Mouse (Mus musculus) intestine, embryonic 15.5 days (tissue): ENCODE measurements at regions not wholly inside any gene's neighbourhood (a gene's known extent, or its start where the extent isn't known, plus 50 kb on each side); places are given as distances from the start of the nearest gene placed in this dataset.

Experiments
- ATAC-seq: fragments of 200-750 bp; cut with Nextera tagmentation; 2 replicates; pipeline ENCODE4 v1.8.0; 2017; ENCODE audit warnings: moderate TSS enrichment, moderate library complexity
- H3K27ac ChIP-seq: fragments of 300-500 bp; sonication (generic); 2 replicates; pipeline ENCODE4 v1.5.1; 2015; ENCODE audit warnings: mild to moderate bottlenecking, inconsistent platforms
- H3K27me3 ChIP-seq: fragments of 300-500 bp; sonication (generic); replicated peaks from 2 replicates; pipeline ENCODE4 v1.6.1; 2015; ENCODE audit warnings: inconsistent platforms
- H3K36me3 ChIP-seq: fragments of 300-500 bp; sonication (generic); 2 replicates; pipeline ENCODE4 v1.6.1; 2015; ENCODE audit warnings: inconsistent platforms
- H3K4me1 ChIP-seq: fragments of 300-500 bp; sonication (generic); replicated peaks from 2 replicates; pipeline ENCODE4 v1.6.1; 2015; ENCODE audit warnings: inconsistent platforms
- H3K4me2 ChIP-seq: fragments of 300-500 bp; sonication (generic); replicated peaks from 2 replicates; pipeline ENCODE4 v1.6.1; 2015; ENCODE audit warnings: mild to moderate bottlenecking, inconsistent platforms
- H3K4me3 ChIP-seq: fragments of 300-500 bp; sonication (generic); replicated peaks from 2 replicates; pipeline ENCODE4 v1.5.1; 2015; ENCODE audit warnings: inconsistent platforms
- H3K9ac ChIP-seq: fragments of 300-500 bp; sonication (generic); 2 replicates; pipeline ENCODE4 v1.6.1; 2015; ENCODE audit warnings: inconsistent platforms
- H3K9me3 ChIP-seq: fragments of 300-500 bp; sonication (generic); 2 replicates; pipeline ENCODE4 v1.6.1; 2016; ENCODE audit warnings: inconsistent platforms
- WGBS: fragments of 180-500 bp; shearing (Covaris S2); methylation state at CpG from one replicate; pipeline ENCODE4 v1.1.7; 2015; 5-methylcytosine and 5-hydroxymethylcytosine counted together

GRCm38 (mm10) chr3:144104366-144104765, 100.7 kb downstream of the Lmo4 start:
- Histone ChIP-seq H3K4me2 (no peak overlapping the region), H3K27ac (no peak overlapping the region), H3K4me3 (no peak overlapping the region), H3K27me3 (no peaks in the 10 kb centered on the region), H3K9ac (no peak overlapping the region), H3K36me3 (no peaks in the 10 kb centered on the region), H3K4me1 (no peaks in the 10 kb centered on the region), H3K9me3 (no peaks in the 10 kb centered on the region)
- 67% methylated on average over 4 of the region's 4 CpGs for WGBS
- no peak for ATAC-seq

DNA sequence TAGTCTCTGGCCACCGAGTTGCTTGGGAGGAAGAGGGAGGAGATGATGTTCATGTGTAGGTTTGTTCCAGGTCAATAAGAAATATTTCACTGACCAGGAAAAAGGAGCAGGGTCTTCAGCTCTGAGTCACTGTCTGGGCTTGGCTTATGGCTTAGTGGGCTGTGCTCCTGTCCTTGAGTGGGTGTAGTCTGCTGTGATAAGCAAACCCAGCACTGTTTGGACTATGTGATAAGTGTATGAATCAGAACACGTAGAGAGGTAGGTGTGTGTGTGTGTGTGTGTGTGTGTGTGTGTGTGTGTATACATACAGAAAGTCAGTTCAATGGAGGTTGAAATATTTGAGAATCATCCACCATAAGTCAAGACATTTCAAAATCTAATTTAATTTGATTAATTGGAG, 105.6 kb downstream of the Lmo4 start:
- no peak overlapping the region for H3K4me3 ChIP-seq
- no peaks in the 10 kb centered on the region for H3K27me3 ChIP-seq
- H3K4me1 ChIP-seq = no peaks in the 10 kb centered on the region
- H3K9me3 ChIP-seq = no peaks in the 10 kb centered on the region
- H3K9ac ChIP-seq = no peak overlapping the region
- H3K27ac ChIP-seq = no peak overlapping the region
- no peaks in the 10 kb centered on the region for H3K36me3 ChIP-seq
- WGBS = 50% methylated on average over 2 of the region's 2 CpGs
- no peak overlapping the region for H3K4me2 ChIP-seq
- ATAC-seq = peak; percentile 86

GRCm38 (mm10) chr3:144098762-144099161, 106.3 kb downstream of the Lmo4 start:
- ATAC-seq = no peak
- Histone ChIP-seq H3K27ac (no peak overlapping the region), H3K4me3 (no peak overlapping the region), H3K27me3 (no peaks in the 10 kb centered on the region), H3K9me3 (no peaks in the 10 kb centered on the region), H3K4me2 (no peak overlapping the region), H3K4me1 (no peaks in the 10 kb centered on the region), H3K9ac (no peak overlapping the region), H3K36me3 (no peaks in the 10 kb centered on the region)
- WGBS = 55% methylated on average over 8 of the region's 8 CpGs

GRCm38 (mm10) chr3:144091231-144091630, 113.8 kb downstream of the Lmo4 start:
- no peak for ATAC-seq
- Histone ChIP-seq H3K4me2 (no peak overlapping the region), H3K27me3 (no peaks in the 10 kb centered on the region), H3K36me3 (no peaks in the 10 kb centered on the region), H3K4me3 (no peak overlapping the region), H3K4me1 (peaks cover 3% of the 10 kb centered on the region; the same call in 1 of the 2 replicates), H3K27ac (no peak overlapping the region), H3K9ac (no peak overlapping the region), H3K9me3 (no peaks in the 10 kb centered on the region)
- WGBS = 88% methylated on average over 1 of the region's 1 CpGs

- no peak overlapping the region for H3K9ac ChIP-seq
- no peaks in the 10 kb centered on the region for H3K36me3 ChIP-seq
- ATAC-seq = peak; percentile 76
- H3K4me3 ChIP-seq = no peak overlapping the region
- H3K4me1 ChIP-seq = peaks cover 3% of the 10 kb centered on the region; the same call in 1 of the 2 replicates
- H3K27me3 ChIP-seq = no peaks in the 10 kb centered on the region
- H3K4me2 ChIP-seq = no peak overlapping the region
- H3K9me3 ChIP-seq = no peaks in the 10 kb centered on the region
- no peak overlapping the region for H3K27ac ChIP-seq
- 28% methylated on average over 8 of the region's 8 CpGs for WGBS
These were observed 115.2 kb downstream of the Lmo4 start for GRCm38 (mm10) chr3:144089790-144090256.

GRCm38 (mm10) chr3:144088261-144088884, 116.6 kb downstream of the Lmo4 start:
- H3K36me3 ChIP-seq = no peaks in the 10 kb centered on the region
- peak; percentile 66 for ATAC-seq
- peaks cover 3% of the 10 kb centered on the region; the same call in 1 of the 2 replicates for H3K4me1 ChIP-seq
- H3K9me3 ChIP-seq = no peaks in the 10 kb centered on the region
- H3K27me3 ChIP-seq = no peaks in the 10 kb centered on the region
- no peak overlapping the region for H3K27ac ChIP-seq
- peak overlapping the region; percentile 48 for H3K4me2 ChIP-seq
- WGBS = 42% methylated on average over 18 of the region's 18 CpGs
- no peak overlapping the region for H3K4me3 ChIP-seq
- H3K9ac ChIP-seq = no peak overlapping the region

DNA sequence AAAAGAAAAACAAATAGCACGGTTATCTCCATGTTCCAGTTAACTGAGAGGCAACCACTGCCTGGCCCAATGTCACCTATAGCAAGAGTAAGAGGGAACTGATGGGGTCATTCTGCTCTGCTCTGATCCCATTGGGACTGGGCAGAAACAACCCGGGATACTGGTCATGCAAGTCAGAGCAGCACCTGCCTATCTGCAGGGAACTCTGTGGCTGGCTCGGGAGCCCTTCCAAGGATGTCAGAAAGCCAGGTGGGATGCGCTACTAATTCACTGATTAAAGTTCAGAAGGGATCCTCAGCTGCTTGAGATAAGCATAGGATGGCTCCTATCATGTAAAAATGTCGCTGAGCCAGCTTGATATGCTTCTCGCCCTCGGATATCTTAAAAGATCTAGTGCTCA, 117.2 kb downstream of the Lmo4 start:
- Histone ChIP-seq H3K9ac (no peak overlapping the region), H3K4me3 (no peak overlapping the region), H3K36me3 (no peaks in the 10 kb centered on the region), H3K4me2 (peak overlapping the region; percentile 48), H3K4me1 (peaks cover 3% of the 10 kb centered on the region; the same call in 1 of the 2 replicates), H3K27me3 (no peaks in the 10 kb centered on the region), H3K27ac (no peak overlapping the region), H3K9me3 (no peaks in the 10 kb centered on the region)
- 56% methylated on average over 7 of the region's 7 CpGs for WGBS
- no peak for ATAC-seq

DNA sequence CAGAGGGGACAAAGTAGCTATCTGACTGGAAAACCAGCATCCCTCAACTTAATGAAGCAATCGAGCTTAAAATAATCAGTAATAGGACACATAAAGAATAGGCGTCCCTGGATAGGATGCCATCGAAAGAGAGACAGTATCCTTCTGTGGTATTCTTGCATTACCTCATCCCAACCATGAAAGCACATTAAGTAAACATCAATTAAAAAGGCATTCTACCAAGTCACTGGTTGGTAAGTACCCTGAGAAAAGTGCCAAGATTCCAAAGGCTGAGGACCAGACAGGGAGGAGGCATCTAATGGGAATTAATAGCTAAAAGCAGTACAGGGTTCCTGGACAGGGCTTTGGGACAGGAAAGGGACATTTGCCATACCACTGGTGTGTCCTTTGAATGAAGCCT, 118.8 kb downstream of the Lmo4 start:
- Histone ChIP-seq H3K27ac (no peak overlapping the region), H3K27me3 (no peaks in the 10 kb centered on the region), H3K4me1 (peaks cover 3% of the 10 kb centered on the region; the same call in 1 of the 2 replicates), H3K4me2 (no peak overlapping the region), H3K9ac (no peak overlapping the region), H3K4me3 (no peak overlapping the region), H3K36me3 (no peaks in the 10 kb centered on the region), H3K9me3 (no peaks in the 10 kb centered on the region)
- WGBS = 75% methylated on average over 3 of the region's 3 CpGs
- ATAC-seq = no peak

DNA sequence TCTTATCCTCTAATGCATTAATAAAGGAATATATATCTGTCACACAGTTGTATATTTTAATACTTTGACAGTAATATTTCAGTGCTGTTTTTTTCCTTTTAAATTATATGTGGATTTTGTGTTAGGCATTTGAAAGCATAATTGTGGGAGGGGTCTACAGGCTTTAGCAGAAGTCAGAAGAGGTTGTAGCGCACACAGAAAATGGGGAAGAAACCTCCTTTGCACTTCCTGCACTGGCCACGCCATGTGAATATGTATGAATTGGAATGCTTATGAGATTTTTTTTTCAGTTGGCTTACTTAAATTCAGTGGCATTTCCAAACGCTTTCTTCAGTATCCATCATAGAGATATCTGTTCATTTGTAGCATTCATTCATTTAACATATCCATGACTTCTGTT, 125.1 kb downstream of the Lmo4 start:
- no peaks in the 10 kb centered on the region for H3K27me3 ChIP-seq
- no peaks in the 10 kb centered on the region for H3K36me3 ChIP-seq
- H3K4me2 ChIP-seq = no peak overlapping the region
- H3K9me3 ChIP-seq = no peaks in the 10 kb centered on the region
- H3K4me1 ChIP-seq = no peaks in the 10 kb centered on the region
- no peak overlapping the region for H3K27ac ChIP-seq
- H3K4me3 ChIP-seq = no peak overlapping the region
- no peak for ATAC-seq
- H3K9ac ChIP-seq = no peak overlapping the region
- WGBS = 90% methylated on average over 3 of the region's 3 CpGs

- H3K4me2 ChIP-seq = no peak overlapping the region
- no peak overlapping the region for H3K4me3 ChIP-seq
- H3K27me3 ChIP-seq = no peaks in the 10 kb centered on the region
- H3K9ac ChIP-seq = no peak overlapping the region
- 88% methylated on average over 13 of the region's 13 CpGs for WGBS
- no peak for ATAC-seq
- H3K4me1 ChIP-seq = no peaks in the 10 kb centered on the region
- no peak overlapping the region for H3K27ac ChIP-seq
- no peaks in the 10 kb centered on the region for H3K9me3 ChIP-seq
- H3K36me3 ChIP-seq = no peaks in the 10 kb centered on the region
These were observed 126.7 kb downstream of the Lmo4 start for GRCm38 (mm10) chr3:144078198-144078935.

GRCm38 (mm10) chr3:144069979-144070540, 135.0 kb downstream of the Lmo4 start:
- Histone ChIP-seq H3K36me3 (no peaks in the 10 kb centered on the region), H3K27me3 (no peaks in the 10 kb centered on the region), H3K9ac (no peak overlapping the region), H3K27ac (no peak overlapping the region), H3K4me3 (no peak overlapping the region), H3K4me1 (no peaks in the 10 kb centered on the region), H3K4me2 (no peak overlapping the region), H3K9me3 (no peaks in the 10 kb centered on the region)
- WGBS = 72% methylated on average over 10 of the region's 10 CpGs
- no peak for ATAC-seq

DNA sequence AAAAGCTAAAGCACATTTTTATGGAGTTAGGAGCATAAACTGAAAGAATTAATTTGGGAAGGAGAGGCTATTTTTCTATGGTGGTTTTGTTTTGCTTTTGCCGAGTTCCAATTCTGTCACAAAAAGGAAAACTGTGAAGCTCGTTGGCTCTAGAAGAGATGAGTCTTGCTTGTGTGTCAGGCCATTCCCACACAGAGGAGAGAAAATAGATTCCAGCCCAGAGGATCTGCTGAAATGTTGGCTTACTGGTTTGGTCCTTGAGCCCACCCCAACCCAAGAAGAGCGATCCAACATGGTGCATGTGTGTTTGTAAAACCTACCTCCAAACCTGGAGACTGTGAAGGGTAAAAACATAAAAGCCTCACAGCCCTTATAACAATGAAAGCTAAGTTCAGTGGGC, 138.0 kb downstream of the Lmo4 start:
- Histone ChIP-seq H3K4me2 (no peak overlapping the region), H3K9me3 (no peaks in the 10 kb centered on the region), H3K36me3 (no peaks in the 10 kb centered on the region), H3K4me3 (no peak overlapping the region), H3K27me3 (no peaks in the 10 kb centered on the region), H3K9ac (no peak overlapping the region), H3K4me1 (no peaks in the 10 kb centered on the region), H3K27ac (no peak overlapping the region)
- ATAC-seq = no peak
- 79% methylated on average over 3 of the region's 3 CpGs for WGBS
